Mouse (Mus musculus) heart, postnatal 0 days (tissue): ENCODE results near the gene Cltc.

Experiments used
- CTCF ChIP-seq: IDR thresholded peaks from 2 replicates; pipeline ENCODE4 v1.5.1; 2016; ENCODE audit warnings: antibody characterized with exemption, control low read depth, low read depth
- EP300 ChIP-seq: IDR thresholded peaks from 2 replicates; pipeline ENCODE4 v1.6.1; 2016; ENCODE audit warnings: antibody characterized with exemption, low read depth

DNA sequence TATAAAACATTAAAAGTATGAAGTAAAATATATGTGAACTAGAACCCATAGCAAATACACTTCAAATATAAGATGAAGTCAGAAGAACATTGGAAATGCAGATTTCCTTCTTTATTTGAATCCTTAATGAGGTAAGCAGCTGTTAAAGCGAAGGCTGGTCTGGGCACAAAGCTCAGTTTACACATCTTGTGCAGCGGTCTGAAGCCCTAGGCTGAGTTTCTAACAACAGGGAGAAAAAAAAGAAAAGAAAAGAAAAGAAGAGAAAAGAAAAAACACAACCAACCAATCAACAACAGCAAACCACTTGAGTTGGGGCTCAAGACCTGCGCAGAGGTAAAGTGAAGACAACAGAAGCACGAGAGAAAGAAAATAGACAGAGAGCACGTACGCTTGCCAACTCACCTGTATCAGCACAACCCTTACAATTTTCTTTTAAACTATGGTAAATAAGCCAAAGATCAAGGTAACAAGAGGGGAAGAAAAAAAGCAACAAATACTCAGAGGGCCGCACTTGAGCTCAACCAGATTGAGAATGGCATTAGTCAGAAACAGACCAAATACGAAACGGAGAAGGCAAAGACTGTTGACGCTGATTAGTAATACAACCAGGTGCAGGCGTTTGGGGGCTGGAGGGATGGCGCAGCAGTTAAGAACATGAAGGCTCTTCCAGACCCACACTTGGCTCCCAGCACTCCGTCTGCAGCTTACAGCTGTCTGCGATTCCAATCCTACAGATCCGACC is 109.5 kb downstream of the Cltc start:
- no peak for TF ChIP-seq CTCF
- TF ChIP-seq EP300 = no peak
